Mouse (Mus musculus): ENCODE data around the gene Zfp518b. TPM values are rescaled to one million over a fixed set of nuclear protein-coding genes. Genes with fewer than 3 reads are reported as not detected.

The Zfp518b gene
- total RNA-seq (2015) (5.2 and 12.5 TPM in 2 replicates), total RNA-seq (2017) (4.3 and 7.4 TPM in 2 replicates)

GRCm38 (mm10) chr5:38684164-38684911 is at the start of gene Zfp518b:
Gene Zfp518b (minus strand): TSS chr5:38684826.
- ATAC-seq (ENCODE audit: poor library complexity, severe bottlenecking) = peak; percentile 89

GRCm38 (mm10) chr5:38708940-38709581 is 24.4 kb upstream of the Zfp518b start:
- ATAC-seq (ENCODE audit: poor library complexity, severe bottlenecking) = no peak

GRCm38 (mm10) chr5:38707364-38708075 is 22.9 kb upstream of the Zfp518b start:
- peak; percentile 86 for ATAC-seq (ENCODE audit: poor library complexity, severe bottlenecking)

- ATAC-seq (ENCODE audit: poor library complexity, severe bottlenecking) = no peak
Measured at GRCm38 (mm10) chr5:38702941-38703340, 18.3 kb upstream of the Zfp518b start.

- ATAC-seq (ENCODE audit: poor library complexity, severe bottlenecking) = no peak
Measured at GRCm38 (mm10) chr5:38702091-38702490, 17.5 kb upstream of the Zfp518b start.

- no peak for ATAC-seq (ENCODE audit: poor library complexity, severe bottlenecking)
Measured at GRCm38 (mm10) chr5:38698466-38698865, 13.8 kb upstream of the Zfp518b start.

- no peak for ATAC-seq (ENCODE audit: poor library complexity, severe bottlenecking)
Measured at GRCm38 (mm10) chr5:38698046-38698445, 13.4 kb upstream of the Zfp518b start.

- no peak for ATAC-seq (ENCODE audit: poor library complexity, severe bottlenecking)
Measured at GRCm38 (mm10) chr5:38696616-38697375, 12.2 kb upstream of the Zfp518b start.

- no peak for ATAC-seq (ENCODE audit: poor library complexity, severe bottlenecking)
Measured at GRCm38 (mm10) chr5:38692859-38693258, 8.2 kb upstream of the Zfp518b start.

- no peak for ATAC-seq (ENCODE audit: poor library complexity, severe bottlenecking)
Measured at GRCm38 (mm10) chr5:38689186-38689585, 4.6 kb upstream of the Zfp518b start.

- ATAC-seq (ENCODE audit: poor library complexity, severe bottlenecking) = no peak
Measured at GRCm38 (mm10) chr5:38687694-38688093, 3.1 kb upstream of the Zfp518b start.

GRCm38 (mm10) chr5:38658836-38659235 is 25.8 kb downstream of the Zfp518b start:
- ATAC-seq (ENCODE audit: poor library complexity, severe bottlenecking) = no peak

- ATAC-seq (ENCODE audit: poor library complexity, severe bottlenecking) = no peak
Measured at GRCm38 (mm10) chr5:38656204-38656603, 28.4 kb downstream of the Zfp518b start.

GRCm38 (mm10) chr5:38655421-38655928 is 29.2 kb downstream of the Zfp518b start:
- ATAC-seq (ENCODE audit: poor library complexity, severe bottlenecking) = no peak

GRCm38 (mm10) chr5:38654571-38654970 is 30.1 kb downstream of the Zfp518b start:
- no peak for ATAC-seq (ENCODE audit: poor library complexity, severe bottlenecking)

GRCm38 (mm10) chr5:38653101-38653500 is 31.5 kb downstream of the Zfp518b start:
- ATAC-seq (ENCODE audit: poor library complexity, severe bottlenecking) = no peak

GRCm38 (mm10) chr5:38651455-38651854 is 33.2 kb downstream of the Zfp518b start:
- ATAC-seq (ENCODE audit: poor library complexity, severe bottlenecking) = no peak

- ATAC-seq (ENCODE audit: poor library complexity, severe bottlenecking) = no peak
Measured at GRCm38 (mm10) chr5:38641526-38641925, 43.1 kb downstream of the Zfp518b start.

GRCm38 (mm10) chr5:38636301-38636749 is 48.3 kb downstream of the Zfp518b start:
- ATAC-seq (ENCODE audit: poor library complexity, severe bottlenecking) = no peak

- no peak for ATAC-seq (ENCODE audit: poor library complexity, severe bottlenecking)
Measured at GRCm38 (mm10) chr5:38635696-38636095, 48.9 kb downstream of the Zfp518b start.
